Mouse (Mus musculus) embryo, embryonic 9.5 days (tissue): ENCODE measurements around the gene Gm21188.
A peak's percentile ranks its signal among the peaks of the same experiment; 100 is the strongest.
"Not testable (repeated sequence)": the region's sequence is repeated elsewhere in the genome, so short reads cannot be mapped to it uniquely, and the experiment has no call there.

Experiments used
- DNase-seq: peaks from one replicate; pipeline ENCODE4 v3.0.0-alpha.2; 2017; ENCODE audit errors: extremely low spot score

Gm21188 gene

GRCm38 (mm10) chr13:120026911-120027310 is 25.1 kb downstream of the Gm21188 start, which contains the start of gene Gm36079:
Gene Gm36079, minus strand, starts transcription at chr13:120027011.
- DNase-seq, result not testable (repeated sequence)

GRCm38 (mm10) chr13:120026373-120026772 is 25.6 kb downstream of the Gm21188 start:
- not testable (repeated sequence) for DNase-seq

- DNase-seq, result peak; percentile 2
These were observed 26.4 kb downstream of the Gm21188 start for GRCm38 (mm10) chr13:120025576-120025975.

GRCm38 (mm10) chr13:120025004-120025403 is 27.0 kb downstream of the Gm21188 start:
- not testable (repeated sequence) for DNase-seq

GRCm38 (mm10) chr13:120024581-120024980 is 27.4 kb downstream of the Gm21188 start:
- DNase-seq, result peak; percentile 9

GRCm38 (mm10) chr13:120021477-120021876 is 30.5 kb downstream of the Gm21188 start:
- not testable (repeated sequence) for DNase-seq

- not testable (repeated sequence) for DNase-seq
These were observed 36.5 kb downstream of the Gm21188 start for GRCm38 (mm10) chr13:120015348-120016007.

- DNase-seq, result not testable (repeated sequence)
These were observed 38.0 kb downstream of the Gm21188 start for GRCm38 (mm10) chr13:120013962-120014361.

- DNase-seq, result not testable (repeated sequence)
These were observed 38.5 kb downstream of the Gm21188 start for GRCm38 (mm10) chr13:120013544-120013943.

- DNase-seq, result not testable (repeated sequence)
These were observed 41.9 kb downstream of the Gm21188 start for GRCm38 (mm10) chr13:120010068-120010467.

- DNase-seq, result not testable (repeated sequence)
These were observed 52.8 kb downstream of the Gm21188 start for GRCm38 (mm10) chr13:119999215-119999614.

- DNase-seq, result not testable (repeated sequence)
These were observed 53.4 kb downstream of the Gm21188 start for GRCm38 (mm10) chr13:119998442-119999086.

GRCm38 (mm10) chr13:119991917-119992496 is 60.0 kb downstream of the Gm21188 start:
- not testable (repeated sequence) for DNase-seq

GRCm38 (mm10) chr13:119991264-119991663 is 60.7 kb downstream of the Gm21188 start:
- DNase-seq, result not testable (repeated sequence)
